In genomic region chr12:84968831-84969655, GRCm38 (mm10) we compare ENCODE assay signal across 7 mouse cellular contexts. TPM values are rescaled to one million over a fixed set of nuclear protein-coding genes. Genes with fewer than 3 reads are reported as not detected.
A peak's percentile ranks its signal among the peaks of the same experiment; 100 is the strongest.
DNase-seq lines count a peak whose midpoint lies in the region; ATAC-seq and TF ChIP-seq lines count a peak whose summit lies in the region.

No protein-coding gene starts in this region.

- DNase-seq in B cell, adult 2 months, result peak; percentile 28 to 39
- no peak for DNase-seq in stomach, postnatal 0 days (ENCODE audit: low spot score)
- no peak for DNase-seq in left cerebral cortex, adult 8-10 months (ENCODE audit: low spot score in 2 of 2)
- DNase-seq in thymus, adult 2 months, result no peak

- H3K4me2 ChIP-seq in forebrain, embryonic 16.5 days (ENCODE audit: low read length), result peak overlapping the region; percentile 99
- H3K4me2 ChIP-seq in liver, embryonic 15.5 days, result peak overlapping the region; percentile 71
- H3K4me2 ChIP-seq in stomach, postnatal 0 days (replicated peaks; ENCODE audit: low read depth), result peak overlapping the region; percentile 84

- no peak overlapping the region for H3K9ac ChIP-seq in forebrain, embryonic 16.5 days (replicated peaks; ENCODE audit: low read depth, low read length)
- peak overlapping the region; percentile 87 for H3K9ac ChIP-seq in liver, embryonic 15.5 days
- 0 out of 2 replicates have a peak overlapping the region, but pooled peaks have one; percentile 80 for H3K9ac ChIP-seq in stomach, postnatal 0 days (ENCODE audit: low read length)

- no peak for TF ChIP-seq EP300 in stomach, postnatal 0 days (optimal IDR thresholded peaks at IDR 0.05)

- WGBS in forebrain, embryonic 16.5 days, result 86% methylated on average over 16 of the region's 16 CpGs
- 33% methylated on average over 16 of the region's 16 CpGs for WGBS in liver, embryonic 15.5 days (ENCODE audit: insufficient replicate concordance)
- WGBS in stomach, postnatal 0 days, result 78% methylated on average over 16 of the region's 16 CpGs
- WGBS in thymus, adult 2 months, result 62% methylated on average over 16 of the region's 16 CpGs

- TF ChIP-seq CTCF in E14TG2a.4 (conservative IDR thresholded peaks at IDR 0.05; ENCODE audit: low read length), result no peak
- no peak for TF ChIP-seq CTCF in stomach, postnatal 0 days (IDR thresholded peaks at IDR 0.05; ENCODE audit: low read depth)
- TF ChIP-seq CTCF in thymus, adult 2 months (IDR thresholded peaks at IDR 0.05; ENCODE audit: borderline replicate concordance, control insufficient read depth, extremely low read depth, insufficient read depth, low read length, poor library complexity), result no peak

- H3K4me1 ChIP-seq in E14TG2a.4 (replicated peaks; ENCODE audit: low read depth, low read length), result peaks cover 22% of the 10 kb centered on the region
- H3K4me1 ChIP-seq in forebrain, embryonic 16.5 days (replicated peaks; ENCODE audit: control insufficient read depth, insufficient read depth, low read length), result peaks cover 21% of the 10 kb centered on the region
- H3K4me1 ChIP-seq in liver, embryonic 15.5 days (replicated peaks), result peaks cover 44% of the 10 kb centered on the region
- H3K4me1 ChIP-seq in stomach, postnatal 0 days (replicated peaks; ENCODE audit: control insufficient read depth, insufficient read depth), result 0 out of 2 replicates have a peak, but pooled peaks cover 5% of the 10 kb centered on the region
- H3K4me1 ChIP-seq in thymus, adult 2 months (replicated peaks; ENCODE audit: control insufficient read depth, insufficient read depth, low read length), result peaks cover 11% of the 10 kb centered on the region

- ATAC-seq in forebrain, embryonic 16.5 days, result no peak
- ATAC-seq in liver, embryonic 15.5 days (ENCODE audit: insufficient read depth), result peak; percentile 68
- no peak for ATAC-seq in stomach, postnatal 0 days (ENCODE audit: low FRiP score, low TSS enrichment)

- no peaks in the 10 kb centered on the region for H3K9me3 ChIP-seq in E14TG2a.4 (ENCODE audit: low read length)
- H3K9me3 ChIP-seq in forebrain, embryonic 16.5 days (ENCODE audit: control insufficient read depth, low read length), result no peaks in the 10 kb centered on the region
- no peaks in the 10 kb centered on the region for H3K9me3 ChIP-seq in liver, embryonic 15.5 days (replicated peaks)
- no peaks in the 10 kb centered on the region for H3K9me3 ChIP-seq in stomach, postnatal 0 days (ENCODE audit: control insufficient read depth, low read length)

- H3K27me3 ChIP-seq in E14TG2a.4 (ENCODE audit: insufficient read depth, low read length), result peaks cover 3% of the 10 kb centered on the region; the same call in 1 of the 2 replicates
- H3K27me3 ChIP-seq in forebrain, embryonic 16.5 days (replicated peaks; ENCODE audit: control insufficient read depth, insufficient read depth, low read length), result no peaks in the 10 kb centered on the region
- no peaks in the 10 kb centered on the region for H3K27me3 ChIP-seq in liver, embryonic 15.5 days
- H3K27me3 ChIP-seq in stomach, postnatal 0 days (ENCODE audit: control insufficient read depth, insufficient read depth, low read length), result no peaks in the 10 kb centered on the region
- H3K27me3 ChIP-seq in thymus, adult 2 months (ENCODE audit: control insufficient read depth, insufficient read depth, low read length), result no peaks in the 10 kb centered on the region

- H3K27ac ChIP-seq in forebrain, embryonic 16.5 days (ENCODE audit: low read length), result no peak overlapping the region
- H3K27ac ChIP-seq in liver, embryonic 15.5 days (replicated peaks), result peak overlapping the region; percentile 87
- no peak overlapping the region for H3K27ac ChIP-seq in stomach, postnatal 0 days (replicated peaks)
- H3K27ac ChIP-seq in thymus, adult 2 months (ENCODE audit: control insufficient read depth, insufficient read depth, low read length), result no peak overlapping the region

- TF ChIP-seq POLR2A in thymus, adult 2 months (IDR thresholded peaks at IDR 0.05; ENCODE audit: control insufficient read depth, extremely low read depth, insufficient read depth, low read length, poor library complexity), result no peak

- peak overlapping the region; percentile 97; the same call in 1 of the 2 replicates for H3K4me3 ChIP-seq in E14TG2a.4 (replicated peaks; ENCODE audit: low read length)
- H3K4me3 ChIP-seq in forebrain, embryonic 16.5 days (replicated peaks; ENCODE audit: low read length), result no peak overlapping the region
- H3K4me3 ChIP-seq in liver, embryonic 15.5 days (replicated peaks), result peak overlapping the region; percentile 90
- peak overlapping the region; percentile 78 for H3K4me3 ChIP-seq in stomach, postnatal 0 days (ENCODE audit: low read depth, low read length)
- H3K4me3 ChIP-seq in thymus, adult 2 months (ENCODE audit: control insufficient read depth, insufficient read depth, low read length), result no peak overlapping the region

- peaks cover 22% of the 10 kb centered on the region for H3K36me3 ChIP-seq in E14TG2a.4 (ENCODE audit: insufficient read depth, low read length)
- no peaks in the 10 kb centered on the region for H3K36me3 ChIP-seq in forebrain, embryonic 16.5 days (ENCODE audit: control insufficient read depth, insufficient read depth)
- peaks cover 31% of the 10 kb centered on the region for H3K36me3 ChIP-seq in liver, embryonic 15.5 days (replicated peaks)
- 0 out of 2 replicates have a peak, but pooled peaks cover 3% of the 10 kb centered on the region for H3K36me3 ChIP-seq in stomach, postnatal 0 days (ENCODE audit: control insufficient read depth, insufficient read depth, low read length)
- H3K36me3 ChIP-seq in thymus, adult 2 months (ENCODE audit: control insufficient read depth, insufficient read depth, low read length), result peaks cover 18% of the 10 kb centered on the region

RNA-seq across cellular contexts. Expression of gene Fcf1, which starts 1.7 kb away (rescaled TPM):
- polyA plus RNA-seq in forebrain, embryonic 16.5 days (2015; fragmentation: Nextera tagmentation; extraction: Ambion mirVana), result 108 and 118 TPM in 2 replicates
- 74.8 and 79.8 TPM in 2 replicates for polyA plus RNA-seq in liver, embryonic 15.5 days (2015; fragmentation: Nextera tagmentation; extraction: Ambion mirVana)
- polyA plus RNA-seq in stomach, postnatal 0 days (2015; fragmentation: Nextera tagmentation; extraction: Ambion mirVana), result 95.3 and 99.2 TPM in 2 replicates
- 10 to 100 TPM; 29.7 to 39.9 (median 35.4) TPM for total RNA-seq in left cerebral cortex, adult 8-10 months (2022)
- 44.1 and 66.2 TPM in 2 replicates for polyA plus RNA-seq in thymus, adult 2 months (2012; rRNA removed)

RNA-seq across cellular contexts. Expression of gene Arel1, which starts 1.7 kb away (rescaled TPM):
- polyA plus RNA-seq in forebrain, embryonic 16.5 days (2015; fragmentation: Nextera tagmentation; extraction: Ambion mirVana), result 39.3 and 43.5 TPM in 2 replicates
- polyA plus RNA-seq in liver, embryonic 15.5 days (2015; fragmentation: Nextera tagmentation; extraction: Ambion mirVana), result 14.6 and 14.8 TPM in 2 replicates
- polyA plus RNA-seq in stomach, postnatal 0 days (2015; fragmentation: Nextera tagmentation; extraction: Ambion mirVana), result 4.8 and 5.0 TPM in 2 replicates
- 100 to 1,000 TPM in 3 of 4 experiments, 10 to 100 TPM in 1; 98.1 to 130 (median 120) TPM for total RNA-seq in left cerebral cortex, adult 8-10 months (2022)
- 41.1 and 42.1 TPM in 2 replicates for polyA plus RNA-seq in thymus, adult 2 months (2012; rRNA removed)

RNA-seq across cellular contexts. Expression of gene Ylpm1, which starts 27.1 kb away (rescaled TPM):
- polyA plus RNA-seq in forebrain, embryonic 16.5 days (2015; fragmentation: Nextera tagmentation; extraction: Ambion mirVana), result 43.6 and 43.8 TPM in 2 replicates
- 6.2 and 7.1 TPM in 2 replicates for polyA plus RNA-seq in liver, embryonic 15.5 days (2015; fragmentation: Nextera tagmentation; extraction: Ambion mirVana)
- 9.2 and 10.5 TPM in 2 replicates for polyA plus RNA-seq in stomach, postnatal 0 days (2015; fragmentation: Nextera tagmentation; extraction: Ambion mirVana)
- total RNA-seq in left cerebral cortex, adult 8-10 months (2022), result 100 to 1,000 TPM; 104 to 115 (median 108) TPM
- 32.1 and 40.6 TPM in 2 replicates for polyA plus RNA-seq in thymus, adult 2 months (2012; rRNA removed)

Comparison
In these comparisons a context has a peak if more than half of its experiments do, and no peak if none do; other contexts are left out.
1. DNase-seq: peak in B cell, adult 2 months (2 of 2); none in stomach, postnatal 0 days (single experiment), left cerebral cortex, adult 8-10 months (0 of 2) and thymus, adult 2 months (single experiment).
2. H3K4me3 ChIP-seq: peak in E14TG2a.4 (single experiment), liver, embryonic 15.5 days (single experiment) and stomach, postnatal 0 days (single experiment); none in forebrain, embryonic 16.5 days (single experiment) and thymus, adult 2 months (single experiment).
3. Peak in every context shown above with its lines, with median percentiles within 50 percentile points of each other: H3K4me2 ChIP-seq.